Mouse (Mus musculus) CH12.LX (cell line): ENCODE measurements at regions not wholly inside any gene's neighbourhood (a gene's known extent, or its start where the extent isn't known, plus 50 kb on each side); places are given as distances from the start of the nearest gene placed in this dataset.

Experiments used
- DNase-seq: peaks from one replicate; pipeline ENCODE4 v3.0.0-alpha.2; 2013; ENCODE audit errors: extremely low read depth
- H3K27ac ChIP-seq: 2 replicates; pipeline ENCODE4 v1.5.1; 2012; ENCODE audit warnings: low read depth, mild to moderate bottlenecking, control low read depth, moderate library complexity; ENCODE audit not compliant: insufficient read depth
- H3K27me3 ChIP-seq: replicated peaks from 2 replicates; pipeline ENCODE3; 2012; ENCODE audit warnings: inconsistent platforms
- H3K36me3 ChIP-seq, 2 experiments: replicated peaks in 1 of 2; 2 replicates each; pipeline versions ENCODE3 to v1.6.1; 2012; ENCODE audit warnings: inconsistent platforms in 1 of 2, low read length in 1 of 2, mild to moderate bottlenecking in 1 of 2, mixed read lengths in 1 of 2, moderate library complexity in 1 of 2; ENCODE audit not compliant: control insufficient read depth in 1 of 2, insufficient read depth in 1 of 2
- H3K4me1 ChIP-seq, 2 experiments: 2 replicates each; pipeline ENCODE4 v1.6.1; 2012; ENCODE audit warnings: inconsistent platforms in 1 of 2, moderate library complexity in 1 of 2; ENCODE audit not compliant: insufficient read depth in 2 of 2, control insufficient read depth in 1 of 2
- H3K4me2 ChIP-seq: 2 replicates; pipeline ENCODE4 v1.6.1; 2012; ENCODE audit warnings: low read depth, mild to moderate bottlenecking, control low read depth; ENCODE audit not compliant: poor library complexity, insufficient read depth, severe bottlenecking
- H3K4me3 ChIP-seq, 3 experiments: fragments of 150-350 bp in 1 of 3; sonication (generic) in 1 of 3; replicated peaks in 1 of 3; 2 replicates each; pipeline versions ENCODE3 to v1.5.1; 2011 to 2012; ENCODE audit warnings: low read depth in 2 of 3, low read length in 2 of 3, mild to moderate bottlenecking in 2 of 3, moderate library complexity in 2 of 3, control low read depth in 1 of 3, improper control_type of control experiment in 1 of 3, inconsistent platforms in 1 of 3, mixed read lengths in 1 of 3; ENCODE audit not compliant: poor library complexity in 1 of 3
- H3K79me2 ChIP-seq: replicated peaks from 2 replicates; pipeline ENCODE4 v1.6.1; 2012; ENCODE audit warnings: mild to moderate bottlenecking, moderate library complexity; ENCODE audit not compliant: control insufficient read depth, poor library complexity, insufficient read depth, severe bottlenecking; ENCODE audit errors: extremely low read depth
- H3K9ac ChIP-seq: 2 replicates; pipeline ENCODE4 v1.6.1; 2012; ENCODE audit warnings: low read depth, mild to moderate bottlenecking, control low read depth, moderate library complexity; ENCODE audit not compliant: insufficient read depth
- H3K9me3 ChIP-seq: replicated peaks from 2 replicates; pipeline ENCODE3; 2012; ENCODE audit warnings: low read length, inconsistent platforms, mixed read lengths
- BHLHE40 ChIP-seq: IDR thresholded peaks from 2 replicates; pipeline ENCODE4 v1.6.1; 2011; ENCODE audit warnings: mild to moderate bottlenecking, low read depth, low read length, improper control_type of control experiment
- CHD2 ChIP-seq: IDR thresholded peaks from 2 replicates; pipeline ENCODE4 v1.6.1; 2011; ENCODE audit warnings: low read length, improper control_type of control experiment
- E2F4 ChIP-seq: IDR thresholded peaks from 2 replicates; pipeline ENCODE4 v1.6.1; 2011; ENCODE audit warnings: low read depth, low read length, improper control_type of control experiment; ENCODE audit not compliant: insufficient replicate concordance
- ELF1 ChIP-seq: IDR thresholded peaks from 2 replicates; pipeline ENCODE4 v1.6.1; 2014; ENCODE audit warnings: low read depth, mild to moderate bottlenecking, inconsistent platforms, low read length, improper control_type of control experiment
- EP300 ChIP-seq: IDR thresholded peaks from 2 replicates; pipeline ENCODE4 v1.6.1; 2011; ENCODE audit warnings: low read length, improper control_type of control experiment
- ETS1 ChIP-seq: conservative IDR thresholded peaks from 2 replicates; pipeline ENCODE4 v1.6.1; 2012; ENCODE audit warnings: low read depth, mild to moderate bottlenecking, inconsistent platforms, low read length, improper control_type of control experiment, moderate library complexity
- GABPA ChIP-seq: IDR thresholded peaks from 2 replicates; pipeline ENCODE4 v1.6.1; 2012; ENCODE audit warnings: low read depth, low read length, improper control_type of control experiment, inconsistent platforms; ENCODE audit not compliant: insufficient replicate concordance
- HCFC1 ChIP-seq: IDR thresholded peaks from 2 replicates; pipeline ENCODE4 v1.6.1; 2012; ENCODE audit warnings: low read depth, mild to moderate bottlenecking, inconsistent platforms, low read length, improper control_type of control experiment
- JUND ChIP-seq: conservative IDR thresholded peaks from 2 replicates; pipeline ENCODE4 v1.6.1; 2011; ENCODE audit warnings: low read depth, low read length, improper control_type of control experiment
- KAT2A ChIP-seq: IDR thresholded peaks from 2 replicates; pipeline ENCODE4 v1.6.1; 2012; ENCODE audit warnings: low read length, improper control_type of control experiment, inconsistent platforms; ENCODE audit not compliant: insufficient replicate concordance
- MAFK ChIP-seq: IDR thresholded peaks from 2 replicates; pipeline ENCODE4 v1.6.1; 2011; ENCODE audit warnings: low read length, improper control_type of control experiment; ENCODE audit not compliant: insufficient replicate concordance
- MAZ ChIP-seq: IDR thresholded peaks from 2 replicates; pipeline ENCODE4 v1.6.1; 2012; ENCODE audit warnings: low read depth, mild to moderate bottlenecking, inconsistent platforms, low read length, improper control_type of control experiment, moderate library complexity
- MEF2A ChIP-seq: IDR thresholded peaks from 2 replicates; pipeline ENCODE4 v1.6.1; 2014; ENCODE audit warnings: low read depth, mild to moderate bottlenecking, inconsistent platforms, low read length, improper control_type of control experiment, borderline replicate concordance
- MXI1 ChIP-seq: IDR thresholded peaks from 2 replicates; pipeline ENCODE4 v1.6.1; 2011; ENCODE audit warnings: mild to moderate bottlenecking, low read depth, low read length, improper control_type of control experiment
- MYC ChIP-seq: IDR thresholded peaks from 2 replicates; pipeline ENCODE4 v1.6.1; 2011; ENCODE audit warnings: low read depth, mild to moderate bottlenecking, improper control_type of control experiment, low read length
- NRF1 ChIP-seq: IDR thresholded peaks from 2 replicates; pipeline ENCODE4 v1.6.1; 2014; ENCODE audit warnings: low read depth, mild to moderate bottlenecking, inconsistent platforms, low read length, improper control_type of control experiment, moderate library complexity
- PAX5 ChIP-seq: IDR thresholded peaks from 2 replicates; pipeline ENCODE4 v1.6.1; 2012; ENCODE audit warnings: low read length, inconsistent platforms, mixed read lengths
- POLR2A ChIP-seq: IDR thresholded peaks from 2 replicates; pipeline ENCODE4 v1.6.1; 2011; ENCODE audit warnings: low read depth, mild to moderate bottlenecking, improper control_type of control experiment, low read length
- POLR2AphosphoS2 ChIP-seq: IDR thresholded peaks from 2 replicates; pipeline ENCODE4 v1.6.1; 2011; ENCODE audit warnings: low read depth, low read length, improper control_type of control experiment
- RCOR1 ChIP-seq: conservative IDR thresholded peaks from 2 replicates; pipeline ENCODE4 v1.6.1; 2012; ENCODE audit warnings: low read depth, mild to moderate bottlenecking, inconsistent platforms, low read length, improper control_type of control experiment
- SIN3A ChIP-seq: IDR thresholded peaks from 2 replicates; pipeline ENCODE4 v1.6.1; 2012; ENCODE audit warnings: low read length, improper control_type of control experiment, inconsistent platforms
- SMC3 ChIP-seq: IDR thresholded peaks from 2 replicates; pipeline ENCODE4 v1.6.1; 2011; ENCODE audit warnings: low read depth, low read length, improper control_type of control experiment
- TBP ChIP-seq: conservative IDR thresholded peaks from 2 replicates; pipeline ENCODE4 v1.6.1; 2011; ENCODE audit warnings: low read depth, low read length, improper control_type of control experiment
- TCF12 ChIP-seq: IDR thresholded peaks from 2 replicates; pipeline ENCODE4 v1.6.1; 2014; ENCODE audit warnings: low read depth, mild to moderate bottlenecking, inconsistent platforms, low read length, improper control_type of control experiment
- USF2 ChIP-seq: conservative IDR thresholded peaks from 2 replicates; pipeline ENCODE4 v1.6.1; 2011; ENCODE audit warnings: low read depth, low read length, improper control_type of control experiment
- ZC3H11A ChIP-seq: IDR thresholded peaks from 2 replicates; pipeline ENCODE4 v1.6.1; 2012; ENCODE audit warnings: low read depth, mild to moderate bottlenecking, inconsistent platforms, low read length, improper control_type of control experiment
- ZKSCAN1 ChIP-seq: IDR thresholded peaks from 2 replicates; pipeline ENCODE4 v1.6.1; 2012; ENCODE audit warnings: low read depth, inconsistent platforms, low read length, improper control_type of control experiment, borderline replicate concordance
- ZMIZ1 ChIP-seq: IDR thresholded peaks from 2 replicates; pipeline ENCODE4 v1.6.1; 2012; ENCODE audit warnings: low read depth, mild to moderate bottlenecking, inconsistent platforms, low read length, improper control_type of control experiment
- ZNF384 ChIP-seq: IDR thresholded peaks from 2 replicates; pipeline ENCODE4 v1.6.1; 2012; ENCODE audit warnings: low read depth, low read length, improper control_type of control experiment, inconsistent platforms
- dilution Hi-C: fragments of 300-500 bp; cut with MboI; formaldehyde crosslinking; loops from 2 replicates; pipeline ENCODE4 v1.14.3; 2020; ENCODE audit warnings: low sequenced_read_pairs; ENCODE audit not compliant: extremely low pct_unique_long_range_greater_than_20kb, extremely low pct_ligation_motif_present
- in situ Hi-C: fragments of 300-500 bp; cut with MboI; formaldehyde crosslinking; loops from 3 replicates; pipeline ENCODE4 v1.14.3; 2019; ENCODE audit warnings: low sequenced_read_pairs, low pct_ligation_motif_present, low pct_unique_long_range_greater_than_20kb, mixed read lengths

- no peak overlapping the region for H3K27ac ChIP-seq
- peaks cover 8% of the 10 kb centered on the region for H3K27me3 ChIP-seq
- dilution Hi-C loops (no loop called here), in situ Hi-C loops (no loop called here)
- DNase-seq: peak; percentile 13
- H3K9me3 ChIP-seq: no peaks in the 10 kb centered on the region
- TF ChIP-seq SIN3A (no peak), CHD2 (no peak), MAFK (no peak), E2F4 (no peak), USF2 (no peak), MAZ (no peak), SMC3 (no peak), ZNF384 (no peak), ELF1 (no peak), ZC3H11A (no peak), JUND (no peak), TCF12 (no peak), GABPA (no peak), ZKSCAN1 (no peak), RCOR1 (no peak), HCFC1 (no peak), MXI1 (no peak), BHLHE40 (no peak), POLR2A (no peak), PAX5 (no peak)
- peaks cover 4% of the 10 kb centered on the region in 2 experiments; a peak in 1 of 4 replicates for H3K4me1 ChIP-seq
- H3K4me3 ChIP-seq: peak overlapping the region; percentile 3 to 23 (median 22)
- H3K9ac ChIP-seq: peak overlapping the region; percentile 8; the same call in 1 of the 2 replicates
- peak overlapping the region; percentile 58 for H3K4me2 ChIP-seq
- no peaks in the 10 kb centered on the region for H3K79me2 ChIP-seq
- no peaks in the 10 kb centered on the region for H3K36me3 ChIP-seq
Measured at GRCm38 (mm10) chr11:66806887-66807286, 104.9 kb upstream of the Pirt start.

- Histone ChIP-seq H3K27ac (no peak overlapping the region), H3K4me3 (no peak overlapping the region), H3K36me3 (no peaks in the 10 kb centered on the region), H3K79me2 (no peaks in the 10 kb centered on the region), H3K4me2 (no peak overlapping the region), H3K4me1 (no peaks in the 10 kb centered on the region), H3K27me3 (no peaks in the 10 kb centered on the region), H3K9ac (no peak overlapping the region), H3K9me3 (no peaks in the 10 kb centered on the region)
- TF ChIP-seq JUND: no peak
- no peak for TF ChIP-seq KAT2A
- no peak for TF ChIP-seq SMC3
- no peak for TF ChIP-seq ETS1
- TF ChIP-seq PAX5: no peak
- no peak for TF ChIP-seq SIN3A
- no peak for TF ChIP-seq EP300
- no peak for TF ChIP-seq MYC
- TF ChIP-seq HCFC1: no peak
- TF ChIP-seq TBP: no peak
- no peak for TF ChIP-seq MEF2A
- TF ChIP-seq ZMIZ1: no peak
- no peak for TF ChIP-seq E2F4
- no peak for TF ChIP-seq NRF1
- TF ChIP-seq POLR2AphosphoS2: no peak
- TF ChIP-seq USF2: no peak
- TF ChIP-seq POLR2A: no peak
- no peak for TF ChIP-seq GABPA
- TF ChIP-seq MAZ: no peak
- TF ChIP-seq MXI1: no peak
- dilution Hi-C loops: no loop called here
- in situ Hi-C loops: no loop called here
- no peak for DNase-seq
Measured at GRCm38 (mm10) chr11:66813310-66813709, 98.5 kb upstream of the Pirt start.
